Mouse (Mus musculus) forebrain, postnatal 0 days (tissue): ENCODE measurements at regions not wholly inside any gene's neighbourhood (a gene's known extent, or its start where the extent isn't known, plus 50 kb on each side); places are given as distances from the start of the nearest gene placed in this dataset.

Experiments
- ATAC-seq: fragments of 200-750 bp; cut with Nextera tagmentation; 2 replicates; pipeline ENCODE4 v1.8.0; 2017; ENCODE audit warnings: mild to moderate bottlenecking, moderate library complexity
- DNase-seq: peaks from one replicate; pipeline ENCODE4 v3.0.0-alpha.2; 2015
- H3K27ac ChIP-seq: fragments of 300-500 bp; sonication (generic); 2 replicates; pipeline ENCODE4 v1.5.1; 2014; ENCODE audit warnings: low read depth, mild to moderate bottlenecking, antibody characterized with exemption, low read length, moderate library complexity, mixed read lengths
- H3K27me3 ChIP-seq: fragments of 300-500 bp; sonication (generic); 2 replicates; pipeline ENCODE4 v1.6.1; 2014; ENCODE audit warnings: mild to moderate bottlenecking, low read length, mixed read lengths; ENCODE audit not compliant: insufficient read depth
- H3K36me3 ChIP-seq: fragments of 300-500 bp; sonication (generic); 2 replicates; pipeline ENCODE4 v1.6.1; 2014; ENCODE audit warnings: mild to moderate bottlenecking, moderate library complexity; ENCODE audit not compliant: insufficient read depth
- H3K4me1 ChIP-seq: fragments of 300-500 bp; sonication (generic); 2 replicates; pipeline ENCODE4 v1.6.1; 2014; ENCODE audit warnings: antibody characterized with exemption; ENCODE audit not compliant: insufficient read depth
- H3K4me2 ChIP-seq: fragments of 300-500 bp; sonication (generic); 2 replicates; pipeline ENCODE4 v1.6.1; 2014; ENCODE audit warnings: low read depth, mild to moderate bottlenecking, moderate library complexity
- H3K4me3 ChIP-seq: fragments of 300-500 bp; sonication (generic); 2 replicates; pipeline ENCODE4 v1.5.1; 2014; ENCODE audit warnings: low read depth, low read length, mixed read lengths
- H3K9ac ChIP-seq: fragments of 300-500 bp; sonication (generic); 2 replicates; pipeline ENCODE4 v1.6.1; 2014; ENCODE audit warnings: mild to moderate bottlenecking
- H3K9me3 ChIP-seq: fragments of 300-500 bp; sonication (generic); 2 replicates; pipeline ENCODE4 v1.6.1; 2016; ENCODE audit warnings: low read length
- CTCF ChIP-seq: sonication (generic); IDR thresholded peaks from 2 replicates; pipeline ENCODE4 v1.5.1; 2016; ENCODE audit warnings: antibody characterized with exemption, control low read depth, low read depth
- WGBS: fragments of 180-500 bp; shearing (Covaris S2); extraction: QIAGEN DNeasy Blood & Tissue Kit; methylation state at CpG from one replicate; pipeline ENCODE4 v1.1.7; 2014; 5-methylcytosine and 5-hydroxymethylcytosine counted together

- no peak overlapping the region for H3K27ac ChIP-seq
- no peak for DNase-seq
- peak; percentile 40; the same call in 1 of the 2 replicates for ATAC-seq
These were observed 77.4 kb upstream of the Cox10 start for GRCm38 (mm10) chr11:64156640-64157039.

DNA sequence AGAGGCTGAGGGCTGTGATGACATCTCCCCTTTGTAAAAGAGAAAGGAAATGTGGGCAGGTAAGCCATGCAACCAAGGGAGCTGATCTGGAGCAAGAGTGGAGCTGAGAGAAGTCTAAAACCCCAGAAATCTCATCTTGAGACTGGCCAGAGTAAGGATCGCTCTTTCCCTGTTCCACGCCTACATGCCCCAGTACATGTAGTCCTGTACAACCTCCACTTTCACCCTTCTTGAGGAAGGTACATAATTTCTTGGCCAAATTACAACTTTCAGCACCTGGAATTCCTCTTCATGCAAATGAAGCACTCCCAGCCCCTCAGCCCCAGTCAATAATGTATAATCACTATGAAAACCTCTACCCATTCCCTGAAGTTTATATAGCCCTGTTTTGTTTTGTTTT, 60.2 kb upstream of the Cox10 start:
- ATAC-seq (no peak), DNase-seq (no peak)
- 96% methylated on average over 2 of the region's 2 CpGs for WGBS
- TF ChIP-seq CTCF = no peak
- no peaks in the 10 kb centered on the region for H3K4me1 ChIP-seq
- H3K9ac ChIP-seq = no peak overlapping the region
- H3K4me2 ChIP-seq = no peak overlapping the region
- H3K27me3 ChIP-seq = no peaks in the 10 kb centered on the region
- H3K36me3 ChIP-seq = no peaks in the 10 kb centered on the region
- no peak overlapping the region for H3K27ac ChIP-seq
- H3K9me3 ChIP-seq = no peaks in the 10 kb centered on the region
- no peak overlapping the region for H3K4me3 ChIP-seq

More at GRCm38 (mm10) chr11:64156640-64157039, 77.4 kb upstream of the Cox10 start:
- H3K36me3 ChIP-seq = no peaks in the 10 kb centered on the region
- H3K4me1 ChIP-seq = no peaks in the 10 kb centered on the region
- TF ChIP-seq CTCF = no peak
- WGBS = 52% methylated on average over 7 of the region's 7 CpGs
- no peaks in the 10 kb centered on the region for H3K9me3 ChIP-seq
- H3K4me2 ChIP-seq = no peak overlapping the region
- no peaks in the 10 kb centered on the region for H3K27me3 ChIP-seq
- no peak overlapping the region for H3K9ac ChIP-seq
- no peak overlapping the region for H3K4me3 ChIP-seq

- Histone ChIP-seq H3K4me3 (no peak overlapping the region), H3K27me3 (no peaks in the 10 kb centered on the region), H3K4me2 (no peak overlapping the region), H3K36me3 (no peaks in the 10 kb centered on the region), H3K9ac (no peak overlapping the region), H3K9me3 (no peaks in the 10 kb centered on the region), H3K27ac (no peak overlapping the region), H3K4me1 (no peaks in the 10 kb centered on the region)
- no peak for ATAC-seq
- WGBS = 62% methylated on average over 4 of the region's 4 CpGs
- TF ChIP-seq CTCF = no peak
- DNase-seq = no peak
These were observed 59.7 kb upstream of the Cox10 start for GRCm38 (mm10) chr11:64138934-64139333.

DNA sequence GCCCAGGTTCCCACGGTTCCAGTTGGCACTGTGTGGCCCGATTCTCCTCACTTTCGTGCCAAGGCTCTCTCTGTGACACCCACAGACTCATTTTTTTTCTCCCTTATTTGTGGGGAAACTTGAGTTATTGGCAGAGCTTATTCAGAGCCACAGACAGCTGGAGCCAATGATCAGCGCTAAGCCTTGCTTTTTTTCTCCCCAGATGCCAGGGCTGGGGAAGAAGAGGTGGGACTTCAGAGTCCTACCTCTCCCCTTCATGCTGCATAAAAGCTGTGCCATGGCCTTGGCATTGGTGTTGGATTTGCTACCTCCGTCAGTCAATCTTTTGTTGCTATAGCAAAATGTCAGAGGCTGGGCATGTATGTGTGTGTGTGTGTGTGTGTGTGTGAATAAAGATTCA, 56.5 kb upstream of the Cox10 start:
- ATAC-seq (no peak), DNase-seq (no peak)
- Histone ChIP-seq H3K4me1 (no peaks in the 10 kb centered on the region), H3K27ac (no peak overlapping the region), H3K9ac (no peak overlapping the region), H3K27me3 (no peaks in the 10 kb centered on the region), H3K4me2 (no peak overlapping the region), H3K9me3 (no peaks in the 10 kb centered on the region), H3K36me3 (no peaks in the 10 kb centered on the region), H3K4me3 (no peak overlapping the region)
- TF ChIP-seq CTCF = no peak
- 68% methylated on average over 5 of the region's 5 CpGs for WGBS

DNA sequence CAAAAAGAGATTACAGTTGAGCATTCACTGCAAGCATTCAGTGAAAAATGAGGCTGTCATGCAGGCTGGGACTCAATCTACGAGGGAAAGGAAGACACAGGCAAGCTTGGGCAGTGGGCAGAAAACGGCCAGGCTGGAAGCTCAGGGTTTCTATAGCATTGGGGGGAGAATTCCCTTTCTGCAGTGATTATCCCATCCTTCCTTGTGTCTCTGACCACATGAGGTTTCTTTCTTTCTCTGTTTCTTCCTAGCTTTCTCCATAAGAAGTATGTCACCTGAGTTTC, 56.0 kb upstream of the Cox10 start:
- DNase-seq (no peak), ATAC-seq (no peak)
- no peak overlapping the region for H3K4me3 ChIP-seq
- H3K4me2 ChIP-seq = no peak overlapping the region
- H3K27me3 ChIP-seq = no peaks in the 10 kb centered on the region
- H3K36me3 ChIP-seq = no peaks in the 10 kb centered on the region
- 59% methylated on average over 2 of the region's 2 CpGs for WGBS
- no peak overlapping the region for H3K9ac ChIP-seq
- no peaks in the 10 kb centered on the region for H3K9me3 ChIP-seq
- TF ChIP-seq CTCF = no peak
- no peaks in the 10 kb centered on the region for H3K4me1 ChIP-seq
- H3K27ac ChIP-seq = no peak overlapping the region

DNA sequence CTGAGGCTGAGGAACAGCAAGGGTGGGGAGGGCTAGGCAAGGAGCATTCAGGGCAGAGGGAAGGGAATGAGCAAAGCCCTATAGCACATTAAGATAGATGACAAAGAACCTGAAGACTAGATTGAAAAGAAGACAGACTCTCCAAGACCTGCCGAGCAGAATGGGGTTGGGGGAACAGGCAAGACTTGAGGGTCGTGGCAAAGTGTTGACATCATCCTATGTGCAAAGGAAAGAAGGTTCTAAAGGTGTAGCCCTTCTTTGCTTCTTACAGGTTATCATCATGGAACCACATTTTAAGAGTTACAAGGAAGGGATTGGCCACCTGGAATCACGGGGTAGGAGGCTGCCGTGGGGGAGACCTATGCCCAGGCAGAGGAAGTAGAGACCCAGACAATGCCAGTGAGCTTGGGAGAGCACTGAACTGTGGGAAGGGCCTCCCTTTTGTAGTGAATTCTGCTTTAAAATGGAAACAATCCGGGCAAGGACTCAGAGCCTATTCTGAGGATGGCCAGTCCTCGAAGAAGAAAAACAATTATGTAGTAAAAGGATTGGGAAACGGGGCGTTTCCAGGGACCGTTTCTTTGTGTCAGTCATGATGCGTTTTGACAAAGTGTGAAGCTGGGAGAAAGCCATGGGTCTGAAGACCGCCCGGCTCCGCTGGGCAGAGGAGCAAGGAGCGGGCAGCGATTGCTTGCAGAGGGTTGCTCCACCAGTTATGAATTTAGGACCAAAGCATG, 55.5 kb upstream of the Cox10 start:
- Histone ChIP-seq H3K9me3 (no peaks in the 10 kb centered on the region), H3K4me3 (no peak overlapping the region), H3K4me2 (no peak overlapping the region), H3K4me1 (no peaks in the 10 kb centered on the region), H3K9ac (no peak overlapping the region), H3K27ac (no peak overlapping the region), H3K36me3 (no peaks in the 10 kb centered on the region), H3K27me3 (no peaks in the 10 kb centered on the region)
- DNase-seq (no peak), ATAC-seq (no peak)
- 57% methylated on average over 15 of the region's 15 CpGs for WGBS
- no peak for TF ChIP-seq CTCF
